Mouse (Mus musculus): ENCODE data around the gene Rspry1.
A peak's percentile ranks its signal among the peaks of the same experiment; 100 is the strongest.

Gene Rspry1

GRCm38 (mm10) chr8:94682732-94683524 lies 81.2 kb downstream of the Rspry1 start:
- DNase-seq (ENCODE audit: low read depth, low spot score) = no peak

- DNase-seq (ENCODE audit: low read depth, low spot score) = peak; percentile 84
Observed at GRCm38 (mm10) chr8:94684287-94684686, 82.5 kb downstream of the Rspry1 start.

- no peak for DNase-seq (ENCODE audit: low read depth, low spot score)
Observed at GRCm38 (mm10) chr8:94685953-94686352, 84.2 kb downstream of the Rspry1 start.

GRCm38 (mm10) chr8:94694701-94695100 lies 93.0 kb downstream of the Rspry1 start:
- DNase-seq (ENCODE audit: low read depth, low spot score) = no peak

- DNase-seq (ENCODE audit: low read depth, low spot score) = no peak
Observed at GRCm38 (mm10) chr8:94695341-94695993, 93.7 kb downstream of the Rspry1 start.

- peak; percentile 65 for DNase-seq (ENCODE audit: low read depth, low spot score)
Observed at GRCm38 (mm10) chr8:94695994-94696384, 94.3 kb downstream of the Rspry1 start, which contains the start of gene Pllp. Gene Pllp (minus strand): TSS chr8:94696278.

- DNase-seq (ENCODE audit: low read depth, low spot score) = no peak
Observed at GRCm38 (mm10) chr8:94696566-94696965, 94.8 kb downstream of the Rspry1 start.

GRCm38 (mm10) chr8:94697956-94698355 lies 96.2 kb downstream of the Rspry1 start:
- no peak for DNase-seq (ENCODE audit: low read depth, low spot score)

GRCm38 (mm10) chr8:94699366-94699765 lies 97.6 kb downstream of the Rspry1 start:
- DNase-seq (ENCODE audit: low read depth, low spot score) = peak; percentile 80

GRCm38 (mm10) chr8:94700421-94700935 lies 98.7 kb downstream of the Rspry1 start:
- no peak for DNase-seq (ENCODE audit: low read depth, low spot score)

- DNase-seq (ENCODE audit: low read depth, low spot score) = no peak
Observed at GRCm38 (mm10) chr8:94702156-94702555, 100.4 kb downstream of the Rspry1 start.

- DNase-seq (ENCODE audit: low read depth, low spot score) = peak; percentile 91
Observed at GRCm38 (mm10) chr8:94702844-94703813, 101.4 kb downstream of the Rspry1 start.

GRCm38 (mm10) chr8:94703972-94704668 lies 102.4 kb downstream of the Rspry1 start:
- DNase-seq (ENCODE audit: low read depth, low spot score) = peak; percentile 99

- DNase-seq (ENCODE audit: low read depth, low spot score) = no peak
Observed at GRCm38 (mm10) chr8:94704669-94704984, 102.9 kb downstream of the Rspry1 start.

GRCm38 (mm10) chr8:94705581-94706245 lies 104.0 kb downstream of the Rspry1 start:
- DNase-seq (ENCODE audit: low read depth, low spot score) = no peak

GRCm38 (mm10) chr8:94706732-94707395 lies 105.1 kb downstream of the Rspry1 start:
- no peak for DNase-seq (ENCODE audit: low read depth, low spot score)
